Mouse (Mus musculus) MEL (cell line): ENCODE data around the gene B3gntl1. TPM values are rescaled to one million over a fixed set of nuclear protein-coding genes. Genes with fewer than 3 reads are reported as not detected.

Experiments used
- DNase-seq: peaks from one replicate; pipeline ENCODE4 v3.0.0; 2011; ENCODE audit warnings: low read depth, low spot score
- H3K27ac ChIP-seq: 2 replicates; pipeline ENCODE4 v1.5.1; 2012; ENCODE audit warnings: low read depth, mild to moderate bottlenecking, control low read depth, low read length, moderate library complexity; ENCODE audit not compliant: control insufficient read depth
- H3K27me3 ChIP-seq, 2 experiments: fragments of 150-350 bp in 1 of 2; sonication (generic) in 1 of 2; 2 replicates each; pipeline ENCODE4 v1.6.1; 2012; ENCODE audit warnings: low read length in 2 of 2, mild to moderate bottlenecking in 2 of 2, improper control_type of control experiment in 1 of 2, moderate library complexity in 1 of 2; ENCODE audit not compliant: insufficient read depth in 2 of 2, control insufficient read depth in 1 of 2
- H3K36me3 ChIP-seq, 2 experiments: 2 replicates each; pipeline ENCODE4 v1.6.1; 2012 to 2014; ENCODE audit warnings: low read length in 2 of 2, improper control_type of control experiment in 1 of 2, inconsistent platforms in 1 of 2, mild to moderate bottlenecking in 1 of 2; ENCODE audit not compliant: insufficient read depth in 2 of 2, control insufficient read depth in 1 of 2
- H3K4me1 ChIP-seq, 2 experiments: fragments of 150-350 bp in 1 of 2; sonication (generic) in 1 of 2; 2 replicates each; pipeline ENCODE4 v1.6.1; 2012; ENCODE audit warnings: low read length in 2 of 2, improper control_type of control experiment in 1 of 2, mild to moderate bottlenecking in 1 of 2; ENCODE audit not compliant: insufficient read depth in 2 of 2, control insufficient read depth in 1 of 2
- H3K4me3 ChIP-seq, 2 experiments: fragments of 150-350 bp in 1 of 2; sonication (generic) in 1 of 2; 2 replicates each; pipeline ENCODE4 v1.5.1; 2012; ENCODE audit warnings: low read depth in 2 of 2, low read length in 2 of 2, mild to moderate bottlenecking in 2 of 2, moderate library complexity in 2 of 2, control low read depth in 1 of 2, improper control_type of control experiment in 1 of 2; ENCODE audit not compliant: control insufficient read depth in 1 of 2, insufficient read depth in 1 of 2
- H3K79me2 ChIP-seq: 2 replicates; pipeline ENCODE4 v1.6.1; 2012; ENCODE audit warnings: mild to moderate bottlenecking, low read length, moderate library complexity; ENCODE audit not compliant: control insufficient read depth, poor library complexity, insufficient read depth
- H3K9ac ChIP-seq: 2 replicates; pipeline ENCODE4 v1.6.1; 2012; ENCODE audit warnings: low read depth, mild to moderate bottlenecking, control low read depth, low read length, moderate library complexity; ENCODE audit not compliant: control insufficient read depth, poor library complexity, severe bottlenecking
- H3K9me3 ChIP-seq: fragments of 150-350 bp; sonication (generic); replicated peaks from 2 replicates; pipeline ENCODE4 v1.6.1; 2012; ENCODE audit warnings: mild to moderate bottlenecking, low read length, improper control_type of control experiment, moderate library complexity; ENCODE audit not compliant: insufficient read depth
- BHLHE40 ChIP-seq: IDR thresholded peaks from 2 replicates; pipeline ENCODE4 v1.6.1; 2012; ENCODE audit warnings: low read depth, mild to moderate bottlenecking, inconsistent platforms, low read length, improper control_type of control experiment, borderline replicate concordance
- CTCF ChIP-seq, 3 experiments: IDR thresholded peaks in 2 of 3; conservative IDR thresholded peaks in 1 of 3; 2 replicates each; pipeline ENCODE4 v1.5.1; 2011 to 2012; ENCODE audit warnings: low read length in 3 of 3, low read depth in 2 of 3, mild to moderate bottlenecking in 2 of 3, improper control_type of control experiment in 1 of 3, inconsistent platforms in 1 of 3, mixed read lengths in 1 of 3, moderate library complexity in 1 of 3; ENCODE audit not compliant: control insufficient read depth in 1 of 3, insufficient read depth in 1 of 3, poor library complexity in 1 of 3, severe bottlenecking in 1 of 3
- E2F4 ChIP-seq: IDR thresholded peaks from 2 replicates; pipeline ENCODE4 v1.6.1; 2011; ENCODE audit warnings: low read depth, low read length, improper control_type of control experiment, borderline replicate concordance
- EP300 ChIP-seq, 2 experiments: IDR thresholded peaks; 2 replicates each; pipeline ENCODE4 v1.6.1; 2011; ENCODE audit warnings: improper control_type of control experiment in 2 of 2, low read length in 2 of 2, low read depth in 1 of 2, mild to moderate bottlenecking in 1 of 2
- ETS1 ChIP-seq: IDR thresholded peaks from 2 replicates; pipeline ENCODE4 v1.6.1; 2012; ENCODE audit warnings: low read depth, mild to moderate bottlenecking, inconsistent platforms, low read length, improper control_type of control experiment, moderate library complexity
- GABPA ChIP-seq: IDR thresholded peaks from 2 replicates; pipeline ENCODE4 v1.6.1; 2012; ENCODE audit warnings: low read depth, mild to moderate bottlenecking, inconsistent platforms, low read length, improper control_type of control experiment, moderate library complexity
- KAT2A ChIP-seq: conservative IDR thresholded peaks from 2 replicates; pipeline ENCODE4 v1.6.1; 2012; ENCODE audit warnings: low read depth, low read length, improper control_type of control experiment, inconsistent platforms
- MAFK ChIP-seq: IDR thresholded peaks from 2 replicates; pipeline ENCODE4 v1.6.1; 2011; ENCODE audit warnings: low read depth, mild to moderate bottlenecking, low read length, improper control_type of control experiment, borderline replicate concordance
- MEF2A ChIP-seq: IDR thresholded peaks from 2 replicates; pipeline ENCODE4 v1.6.1; 2014; ENCODE audit warnings: low read depth, mild to moderate bottlenecking, inconsistent platforms, low read length, improper control_type of control experiment; ENCODE audit not compliant: poor library complexity, insufficient replicate concordance, severe bottlenecking; ENCODE audit errors: extremely low read depth
- MXI1 ChIP-seq: IDR thresholded peaks from 2 replicates; pipeline ENCODE4 v1.6.1; 2011; ENCODE audit warnings: mild to moderate bottlenecking, low read depth, low read length, improper control_type of control experiment
- MYC ChIP-seq: IDR thresholded peaks from 2 replicates; pipeline ENCODE4 v1.6.1; 2011; ENCODE audit warnings: low read depth, mild to moderate bottlenecking, low read length, improper control_type of control experiment, moderate library complexity
- POLR2A ChIP-seq, 2 experiments: IDR thresholded peaks; 2 replicates each; pipeline ENCODE4 v1.6.1; 2011 to 2012; ENCODE audit warnings: low read length in 2 of 2, mild to moderate bottlenecking in 2 of 2, control low read depth in 1 of 2, improper control_type of control experiment in 1 of 2, low read depth in 1 of 2, moderate library complexity in 1 of 2; ENCODE audit not compliant: control insufficient read depth in 1 of 2, insufficient read depth in 1 of 2, poor library complexity in 1 of 2
- POLR2AphosphoS2 ChIP-seq: IDR thresholded peaks from 2 replicates; pipeline ENCODE4 v1.6.1; 2011; ENCODE audit warnings: low read length, improper control_type of control experiment
- POLR2AphosphoS5 ChIP-seq: IDR thresholded peaks from 2 replicates; pipeline ENCODE4 v1.6.1; 2012; ENCODE audit warnings: low read depth, borderline replicate concordance, mild to moderate bottlenecking, inconsistent platforms, low read length, moderate library complexity, mixed read lengths
- RCOR1 ChIP-seq: IDR thresholded peaks from 2 replicates; pipeline ENCODE4 v1.6.1; 2012; ENCODE audit warnings: low read depth, mild to moderate bottlenecking, inconsistent platforms, low read length, improper control_type of control experiment
- SMC3 ChIP-seq: IDR thresholded peaks from 2 replicates; pipeline ENCODE4 v1.6.1; 2011; ENCODE audit warnings: low read depth, low read length, improper control_type of control experiment
- TBP ChIP-seq: IDR thresholded peaks from 2 replicates; pipeline ENCODE4 v1.8.0; 2011; ENCODE audit warnings: low read depth, low read length, improper control_type of control experiment
- UBTF ChIP-seq: IDR thresholded peaks from 2 replicates; pipeline ENCODE4 v1.6.1; 2012; ENCODE audit warnings: low read depth, mild to moderate bottlenecking, inconsistent platforms, low read length, improper control_type of control experiment, moderate library complexity, borderline replicate concordance; ENCODE audit not compliant: insufficient read depth
- USF2 ChIP-seq, 2 experiments: IDR thresholded peaks; 2 replicates each; pipeline ENCODE4 v1.6.1; 2011 to 2012; ENCODE audit warnings: improper control_type of control experiment in 2 of 2, low read length in 2 of 2, borderline replicate concordance in 1 of 2, inconsistent platforms in 1 of 2, low read depth in 1 of 2, mild to moderate bottlenecking in 1 of 2; ENCODE audit not compliant: insufficient read depth in 1 of 2
- ZC3H11A ChIP-seq: IDR thresholded peaks from 2 replicates; pipeline ENCODE4 v1.6.1; 2012; ENCODE audit warnings: low read depth, mild to moderate bottlenecking, inconsistent platforms, low read length, improper control_type of control experiment
- polyA plus RNA-seq, 2 experiments: library from polyadenylated mRNA; stranded (reverse) in 1 of 2; unstranded in 1 of 2; fragments of >175 nt in 1 of 2; fragments of >200 nt in 1 of 2; gene quantifications; 2 replicates each; pipeline versions ENCODE4 v1.2.1 to v1.2.4; 2012; ENCODE audit warnings: low replicate concordance in 2 of 2, low read depth in 1 of 2; ENCODE audit not compliant: insufficient read length in 2 of 2, insufficient read depth in 1 of 2, missing spikeins in 1 of 2
- total RNA-seq: library from RNA; depleted of rRNA; stranded (reverse); fragments of 300-350 nt; gene quantifications from 2 replicates; pipeline ENCODE4 v1.2.3, GENCODE M21; 2012

Gene B3gntl1
- total and polyA plus RNA-seq, 3 experiments: 4.7 to 5.6 TPM; not detected in 1

GRCm38 (mm10) chr11:121616501-121616900 lies 56.5 kb downstream of the B3gntl1 start:
- no peak for DNase-seq
- no peaks in the 10 kb centered on the region for H3K9me3 ChIP-seq
- no peak overlapping the region for H3K27ac ChIP-seq
- H3K4me3 ChIP-seq: no peak overlapping the region
- no peaks in the 10 kb centered on the region for H3K4me1 ChIP-seq
- H3K79me2 ChIP-seq: no peaks in the 10 kb centered on the region
- H3K36me3 ChIP-seq: peaks cover 0 to 15% of the 10 kb centered on the region in 2 experiments; a peak in 2 of 4 replicates
- no peak for TF ChIP-seq USF2 (IDR thresholded peaks at IDR 0.05; ENCODE audit: borderline replicate concordance in 1 of 2, insufficient read depth in 1 of 2, low read depth in 1 of 2, low read length in 2 of 2)
- no peak for TF ChIP-seq GABPA
- TF ChIP-seq KAT2A: no peak
- no peak for TF ChIP-seq UBTF
- H3K9ac ChIP-seq: no peak overlapping the region
- H3K27me3 ChIP-seq: no peaks in the 10 kb centered on the region

GRCm38 (mm10) chr11:121615961-121616485 lies 56.9 kb downstream of the B3gntl1 start:
- Histone ChIP-seq H3K9me3 (no peaks in the 10 kb centered on the region), H3K4me1 (no peaks in the 10 kb centered on the region), H3K9ac (no peak overlapping the region), H3K36me3 (peaks cover 0 to 15% of the 10 kb centered on the region in 2 experiments; a peak in 2 of 4 replicates), H3K27ac (no peak overlapping the region), H3K4me3 (no peak overlapping the region), H3K27me3 (no peaks in the 10 kb centered on the region), H3K79me2 (no peaks in the 10 kb centered on the region)
- no peak for DNase-seq
- TF ChIP-seq E2F4: no peak
- no peak for TF ChIP-seq ETS1
- no peak for TF ChIP-seq MXI1
- no peak for TF ChIP-seq MEF2A
- TF ChIP-seq POLR2AphosphoS2: no peak
- TF ChIP-seq MYC: no peak
- no peak for TF ChIP-seq POLR2AphosphoS5
- no peak for TF ChIP-seq SMC3
- TF ChIP-seq TBP: no peak
- TF ChIP-seq ZC3H11A: no peak
- TF ChIP-seq CTCF (IDR thresholded peaks at IDR 0.05 in 2 of 3, conservative IDR thresholded peaks at IDR 0.05 in 1 of 3; ENCODE audit: control insufficient read depth in 1 of 3, insufficient read depth in 1 of 3, low read depth in 2 of 3, low read length in 3 of 3, poor library complexity in 1 of 3, severe bottlenecking in 1 of 3): no peak
- TF ChIP-seq KAT2A: no peak
- no peak for TF ChIP-seq MAFK
- no peak for TF ChIP-seq EP300 (IDR thresholded peaks at IDR 0.05; ENCODE audit: low read depth in 1 of 2, low read length in 2 of 2)
- no peak for TF ChIP-seq POLR2A (IDR thresholded peaks at IDR 0.05; ENCODE audit: control insufficient read depth in 1 of 2, insufficient read depth in 1 of 2, low read depth in 1 of 2, low read length in 2 of 2, poor library complexity in 1 of 2)
- TF ChIP-seq RCOR1: no peak
- no peak for TF ChIP-seq BHLHE40
